Mouse (Mus musculus) stomach, embryonic 16.5 days (tissue): Measurements from ENCODE around the gene Ftsj3. TPM values are rescaled to one million over a fixed set of nuclear protein-coding genes. Genes with fewer than 3 reads are reported as not detected.
"Not testable (repeated sequence)": the region's sequence is repeated elsewhere in the genome, so short reads cannot be mapped to it uniquely, and the experiment has no call there.

Experiments used
- ATAC-seq: fragments of 200-750 bp; cut with Nextera tagmentation; 2 replicates; pipeline ENCODE4 v1.8.0; 2017; ENCODE audit warnings: moderate number of reproducible peaks, moderate TSS enrichment; ENCODE audit not compliant: insufficient read depth, low FRiP score
- H3K27ac ChIP-seq: fragments of 300-500 bp; sonication (generic); 2 replicates; pipeline ENCODE4 v1.5.1; 2014; ENCODE audit warnings: low read length
- H3K27me3 ChIP-seq: fragments of 300-500 bp; sonication (generic); 2 replicates; pipeline ENCODE4 v1.6.1; 2014; ENCODE audit warnings: low read length, control low read depth, mixed read lengths; ENCODE audit not compliant: control insufficient read depth, insufficient read depth
- H3K36me3 ChIP-seq: fragments of 300-500 bp; sonication (generic); 2 replicates; pipeline ENCODE4 v1.6.1; 2014; ENCODE audit warnings: low read length; ENCODE audit not compliant: control insufficient read depth, insufficient read depth
- H3K4me1 ChIP-seq: fragments of 300-500 bp; sonication (generic); 2 replicates; pipeline ENCODE4 v1.6.1; 2014; ENCODE audit warnings: low read length, control low read depth, mixed read lengths; ENCODE audit not compliant: control insufficient read depth, insufficient read depth
- H3K4me2 ChIP-seq: fragments of 300-500 bp; sonication (generic); 2 replicates; pipeline ENCODE4 v1.6.1; 2014; ENCODE audit warnings: low read depth, low read length, mixed read lengths
- H3K4me3 ChIP-seq: fragments of 300-500 bp; sonication (generic); replicated peaks from 2 replicates; pipeline ENCODE4 v1.5.1; 2014; ENCODE audit warnings: mild to moderate bottlenecking, low read length
- H3K9ac ChIP-seq: fragments of 300-500 bp; sonication (generic); 2 replicates; pipeline ENCODE4 v1.6.1; 2014; ENCODE audit warnings: low read length
- H3K9me3 ChIP-seq: fragments of 300-500 bp; sonication (generic); replicated peaks from 2 replicates; pipeline ENCODE4 v1.6.1; 2016; ENCODE audit warnings: low read length, control low read depth; ENCODE audit not compliant: control insufficient read depth
- WGBS: fragments of 180-500 bp; shearing (Covaris S2); extraction: QIAGEN DNeasy Blood & Tissue Kit; methylation state at CpG from one replicate; pipeline ENCODE4 v1.1.7; 2014; 5-methylcytosine and 5-hydroxymethylcytosine counted together
- polyA plus RNA-seq: library from polyadenylated mRNA; unstranded; fragments of >200 nt; fragmentation: Nextera tagmentation; extraction: Ambion mirVana; gene quantifications from 2 replicates; pipeline ENCODE4 v1.2.1, GENCODE M21; 2015

Gene Ftsj3
- polyA plus RNA-seq, 1 experiment from 2014 or later, result 50.9 TPM

DNA sequence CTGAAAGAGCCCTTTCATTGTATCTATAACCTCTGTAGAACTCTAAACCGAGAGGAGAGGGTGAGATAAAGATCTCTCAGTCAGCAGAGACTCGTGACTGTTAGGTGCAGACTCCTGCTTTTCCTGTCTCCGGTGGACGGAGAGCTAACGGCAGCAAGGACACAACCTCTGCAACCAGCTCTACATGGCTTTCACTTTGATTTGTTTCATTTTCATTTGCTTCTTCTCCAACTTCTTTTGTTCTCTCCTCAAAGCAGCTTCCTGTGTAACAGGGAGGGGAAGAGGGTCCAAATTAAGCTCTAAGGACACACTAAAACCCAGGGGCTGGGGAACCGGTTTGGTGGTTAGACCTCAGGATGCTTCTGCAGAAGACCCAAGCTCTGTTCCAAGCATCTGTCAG, 55.1 kb downstream of the Ftsj3 start:
- H3K27ac ChIP-seq, result no peak overlapping the region
- no peak overlapping the region for H3K4me3 ChIP-seq
- no peak for ATAC-seq
- H3K27me3 ChIP-seq, result no peaks in the 10 kb centered on the region
- peaks cover 14% of the 10 kb centered on the region; the same call in 1 of the 2 replicates for H3K36me3 ChIP-seq
- H3K4me1 ChIP-seq, result no peaks in the 10 kb centered on the region
- 74% methylated on average over 6 of the region's 6 CpGs for WGBS
- no peaks in the 10 kb centered on the region for H3K9me3 ChIP-seq
- H3K4me2 ChIP-seq, result no peak overlapping the region
- no peak overlapping the region for H3K9ac ChIP-seq

DNA sequence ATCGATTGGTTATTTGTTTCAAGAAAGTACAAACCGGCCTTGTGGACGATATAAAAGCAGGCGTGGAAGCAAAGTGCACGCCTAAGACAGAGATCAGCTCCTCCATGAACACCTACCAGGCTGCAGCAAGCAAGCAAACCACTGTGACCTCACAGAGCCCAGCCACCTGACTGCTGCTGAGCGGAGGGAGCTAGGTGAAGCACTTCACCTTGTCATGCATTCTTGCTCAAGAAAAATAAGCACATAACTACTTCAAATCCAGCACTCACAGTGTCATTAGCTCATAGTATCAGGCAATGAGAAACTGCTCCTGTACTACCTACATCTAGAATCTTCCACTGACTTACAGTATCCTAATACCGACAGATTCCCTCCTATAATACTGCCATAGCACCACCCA, 55.9 kb downstream of the Ftsj3 start:
- H3K4me2 ChIP-seq, H3K27ac ChIP-seq, H3K27me3 ChIP-seq, H3K9ac ChIP-seq, H3K9me3 ChIP-seq, ATAC-seq, H3K4me3 ChIP-seq, H3K4me1 ChIP-seq: not testable (repeated sequence)
- peaks cover 10% of the 10 kb centered on the region; the same call in 1 of the 2 replicates for H3K36me3 ChIP-seq
- 92% methylated on average over 7 of the region's 7 CpGs for WGBS

Other genes with a start within 250 kb of the Ftsj3 start
- 0.46 and 0.92 TPM in 2 replicates for gene Kcnh6, start 248.0 kb downstream of the Ftsj3 start, polyA plus RNA-seq
- gene Dcaf7, start 219.2 kb downstream of the Ftsj3 start, polyA plus RNA-seq, result 53.3 and 54.3 TPM in 2 replicates
- gene Taco1, start 190.0 kb downstream of the Ftsj3 start, polyA plus RNA-seq, result 10.5 and 12.2 TPM in 2 replicates
- 8.1 and 8.2 TPM in 2 replicates for gene Map3k3, start 171.5 kb downstream of the Ftsj3 start, polyA plus RNA-seq
- not detected in 2 replicates for gene Gm10840, start 95.2 kb downstream of the Ftsj3 start, polyA plus RNA-seq
- 95.6 and 111 TPM in 2 replicates for gene Limd2, start 95.2 kb downstream of the Ftsj3 start, polyA plus RNA-seq
- 18.8 and 19.6 TPM in 2 replicates for gene Strada, start 53.9 kb downstream of the Ftsj3 start, polyA plus RNA-seq
- 100 and 112 TPM in 2 replicates for gene Ccdc47, start 39.7 kb downstream of the Ftsj3 start, polyA plus RNA-seq
- gene Ddx42, start 39.2 kb downstream of the Ftsj3 start, polyA plus RNA-seq, result 69.6 and 70.0 TPM in 2 replicates
- 257 and 260 TPM in 2 replicates for gene Psmc5, start 75 bp upstream of the Ftsj3 start, polyA plus RNA-seq
- gene Smarcd2, start 16.9 kb upstream of the Ftsj3 start, polyA plus RNA-seq, result 53.8 and 58.1 TPM in 2 replicates
- 0.21 TPM in 2 replicates for gene Tcam1, start 20.6 kb upstream of the Ftsj3 start, polyA plus RNA-seq
- not detected in 2 replicates for gene Gh, start 45.8 kb upstream of the Ftsj3 start, polyA plus RNA-seq
- 3.5 and 3.6 TPM in 2 replicates for gene Cd79b, start 58.7 kb upstream of the Ftsj3 start, polyA plus RNA-seq
- gene Scn4a, start 97.2 kb upstream of the Ftsj3 start, polyA plus RNA-seq, result 0.04 and 0.30 TPM in 2 replicates
- 0.62 and 0.96 TPM in 2 replicates for gene Prr29, start 109.4 kb upstream of the Ftsj3 start, polyA plus RNA-seq
- 39.5 and 40.6 TPM in 2 replicates for gene Icam2, start 132.0 kb upstream of the Ftsj3 start, polyA plus RNA-seq
- gene Ern1, start 231.8 kb upstream of the Ftsj3 start, polyA plus RNA-seq, result 6.3 and 9.4 TPM in 2 replicates